Mouse (Mus musculus): Measurements from ENCODE around the gene Azgp1.

GRCm38 (mm10) chr5:138012382-138012781, 31.1 kb downstream of the Azgp1 start:
- TF ChIP-seq CTCF (IDR thresholded peaks at IDR 0.05; ENCODE audit: low read depth) = no peak
- TF ChIP-seq EP300 (IDR thresholded peaks at IDR 0.05; ENCODE audit: low read depth) = peak; percentile 76
